Mouse (Mus musculus) neural tube, embryonic 14.5 days (tissue): ENCODE data around the gene Cd244a. TPM values are rescaled to one million over a fixed set of nuclear protein-coding genes. Genes with fewer than 3 reads are reported as not detected.

ENCODE experiments used
- ATAC-seq: fragments of 200-750 bp; cut with Nextera tagmentation; 2 replicates; pipeline ENCODE4 v1.8.0; 2017; ENCODE audit warnings: low read depth, mild to moderate bottlenecking, moderate TSS enrichment, moderate library complexity
- H3K27ac ChIP-seq: fragments of 300-500 bp; sonication (generic); 2 replicates; pipeline ENCODE4 v1.5.1; 2014; ENCODE audit warnings: low read depth, mild to moderate bottlenecking, control low read depth, low read length, moderate library complexity, mixed read lengths
- H3K27me3 ChIP-seq: fragments of 300-500 bp; sonication (generic); 2 replicates; pipeline ENCODE4 v1.6.1; 2014; ENCODE audit warnings: low read length; ENCODE audit not compliant: control insufficient read depth, insufficient read depth
- H3K36me3 ChIP-seq: fragments of 300-500 bp; sonication (generic); 2 replicates; pipeline ENCODE4 v1.6.1; 2014; ENCODE audit warnings: low read length, mixed read lengths; ENCODE audit not compliant: control insufficient read depth, insufficient read depth
- H3K4me1 ChIP-seq: fragments of 300-500 bp; sonication (generic); 2 replicates; pipeline ENCODE4 v1.6.1; 2014; ENCODE audit warnings: low read length; ENCODE audit not compliant: control insufficient read depth, insufficient read depth
- H3K4me2 ChIP-seq: fragments of 300-500 bp; sonication (generic); 2 replicates; pipeline ENCODE4 v1.6.1; 2014; ENCODE audit warnings: mild to moderate bottlenecking, low read depth, low read length, control low read depth
- H3K4me3 ChIP-seq: fragments of 300-500 bp; sonication (generic); 2 replicates; pipeline ENCODE4 v1.5.1; 2014; ENCODE audit warnings: low read depth, low read length, control low read depth, mixed read lengths
- H3K9ac ChIP-seq: fragments of 300-500 bp; sonication (generic); replicated peaks from 2 replicates; pipeline ENCODE4 v1.6.1; 2014; ENCODE audit warnings: low read depth, mild to moderate bottlenecking, control low read depth, low read length, mixed read lengths
- H3K9me3 ChIP-seq: fragments of 300-500 bp; sonication (generic); 2 replicates; pipeline ENCODE4 v1.6.1; 2016; ENCODE audit warnings: low read length; ENCODE audit not compliant: control insufficient read depth
- WGBS: fragments of 180-500 bp; shearing (Covaris S2); extraction: QIAGEN DNeasy Blood & Tissue Kit; methylation state at CpG from one replicate; pipeline ENCODE4 v1.1.7; 2014; 5-methylcytosine and 5-hydroxymethylcytosine counted together
- microRNA-seq: library from miRNA; unstranded; fragments of <30 nt; microRNA quantifications from one replicate; pipeline ENCODE4, GENCODE M21; 2016
- polyA plus RNA-seq: library from polyadenylated mRNA; unstranded; fragments of >200 nt; fragmentation: Nextera tagmentation; extraction: Ambion mirVana; gene quantifications from 2 replicates; pipeline ENCODE4 v1.2.1, GENCODE M21; 2014

The Cd244a gene
- polyA plus RNA-seq, 1 experiment from 2014 or later: not detected

- Histone ChIP-seq H3K4me3 (no peak within 1 kb of the TSS), H3K9ac (no peak within 1 kb of the TSS), H3K36me3 (no peaks in the 10 kb centered on the region), H3K4me1 (no peaks in the 10 kb centered on the region), H3K9me3 (no peaks in the 10 kb centered on the region), H3K4me2 (no peak within 1 kb of the TSS), H3K27me3 (no peaks in the 10 kb centered on the region), H3K27ac (no peak within 1 kb of the TSS)
- no peak for ATAC-seq
- WGBS: 92% methylated on average over 5 of the region's 5 CpGs
These were observed 93.7 kb downstream of the Cd244a start, which contains the start of gene Slamf7 for GRCm38 (mm10) chr1:171652734-171653133. TSS of gene Slamf7 (minus strand) at chr1:171653035.

GRCm38 (mm10) chr1:171658561-171658991 is 99.6 kb downstream of the Cd244a start:
- 83% methylated on average over 5 of the region's 5 CpGs for WGBS
- H3K4me2 ChIP-seq: no peak overlapping the region
- no peaks in the 10 kb centered on the region for H3K9me3 ChIP-seq
- H3K4me1 ChIP-seq: no peaks in the 10 kb centered on the region
- ATAC-seq: no peak
- H3K36me3 ChIP-seq: no peaks in the 10 kb centered on the region
- no peak overlapping the region for H3K4me3 ChIP-seq
- H3K27me3 ChIP-seq: no peaks in the 10 kb centered on the region
- H3K9ac ChIP-seq: no peak overlapping the region
- H3K27ac ChIP-seq: no peak overlapping the region

Small RNA genes within 50 kb of the gene (microRNA-seq; reads per million reads assigned to microRNA genes)
- not detected for gene Mir7683

Other genes starting within 250 kb of the Cd244a start
- gene Dedd, start 230.0 kb upstream of the Cd244a start, polyA plus RNA-seq: 48.0 and 49.7 TPM in 2 replicates
- gene Nit1, start 213.5 kb upstream of the Cd244a start, polyA plus RNA-seq: 40.2 and 43.5 TPM in 2 replicates
- 58.1 and 67.6 TPM in 2 replicates for gene Pfdn2, start 213.5 kb upstream of the Cd244a start, polyA plus RNA-seq
- 3.2 and 5.3 TPM in 2 replicates for gene Klhdc9, start 198.4 kb upstream of the Cd244a start, polyA plus RNA-seq
- 2.2 and 2.8 TPM in 2 replicates for gene Nectin4, start 189.1 kb upstream of the Cd244a start, polyA plus RNA-seq
- 0.25 and 0.61 TPM in 2 replicates for gene Arhgap30, start 170.2 kb upstream of the Cd244a start, polyA plus RNA-seq
- 164 and 191 TPM in 2 replicates for gene Usf1, start 147.9 kb upstream of the Cd244a start, polyA plus RNA-seq
- gene Tstd1, start 140.3 kb upstream of the Cd244a start, polyA plus RNA-seq: 2.9 and 3.8 TPM in 2 replicates
- gene F11r, start 121.7 kb upstream of the Cd244a start, polyA plus RNA-seq: 8.0 and 13.5 TPM in 2 replicates
- 30.1 and 32.7 TPM in 2 replicates for gene Alyref2, start 55.7 kb upstream of the Cd244a start, polyA plus RNA-seq
- not detected in 2 replicates for gene Itln1, start 23.9 kb upstream of the Cd244a start, polyA plus RNA-seq
- gene Ly9, start 48.2 kb downstream of the Cd244a start, polyA plus RNA-seq: not detected in 2 replicates
- not detected in 2 replicates for gene Slamf7, start 93.8 kb downstream of the Cd244a start, polyA plus RNA-seq
- gene Cd48, start 122.8 kb downstream of the Cd244a start, polyA plus RNA-seq: 0.40 and 0.98 TPM in 2 replicates
- 0.09 TPM in 2 replicates for gene Slamf1, start 207.9 kb downstream of the Cd244a start, polyA plus RNA-seq